Mouse (Mus musculus): Measurements from ENCODE around the gene Uckl1. TPM values are rescaled to one million over a fixed set of nuclear protein-coding genes. Genes with fewer than 3 reads are reported as not detected.

The Uckl1 gene
- total and polyA plus RNA-seq, 2 experiments from 2014 or later, result 36.5 to 49.9 TPM

- WGBS, result 61% methylated on average over 4 of the region's 4 CpGs
- H3K36me3 ChIP-seq (ENCODE audit: insufficient read depth, low read length), result peaks cover 7% of the 10 kb centered on the region; the same call in 1 of the 2 replicates
- H3K27me3 ChIP-seq (ENCODE audit: insufficient read depth, low read length), result no peaks in the 10 kb centered on the region
- ATAC-seq (no peak), DNase-seq (ENCODE audit: low spot score) (peak; percentile 79)
- H3K27ac ChIP-seq, result no peak overlapping the region
- no peak overlapping the region for H3K4me2 ChIP-seq (ENCODE audit: low read depth, low read length)
- no peaks in the 10 kb centered on the region for H3K9me3 ChIP-seq (ENCODE audit: low read length)
- TF ChIP-seq CTCF (IDR thresholded peaks at IDR 0.05; ENCODE audit: low read depth), result peak; percentile 76
- H3K4me3 ChIP-seq (ENCODE audit: low read length), result no peak overlapping the region
- no peak overlapping the region for H3K9ac ChIP-seq (replicated peaks; ENCODE audit: low read length)
- peaks cover 19% of the 10 kb centered on the region for H3K4me1 ChIP-seq (ENCODE audit: insufficient read depth, low read length)
Measured at GRCm38 (mm10) chr2:181594946-181595696, 10.4 kb upstream of the Uckl1 start.

- H3K27ac ChIP-seq, result no peak overlapping the region
- DNase-seq (ENCODE audit: low spot score), result no peak
- H3K4me1 ChIP-seq (ENCODE audit: insufficient read depth, low read length), result peaks cover 19% of the 10 kb centered on the region
- no peak for TF ChIP-seq CTCF (IDR thresholded peaks at IDR 0.05; ENCODE audit: low read depth)
- no peak overlapping the region for H3K4me3 ChIP-seq (ENCODE audit: low read length)
- no peak overlapping the region for H3K4me2 ChIP-seq (ENCODE audit: low read depth, low read length)
- no peaks in the 10 kb centered on the region for H3K9me3 ChIP-seq (ENCODE audit: low read length)
- ATAC-seq, result no peak
- no peak overlapping the region for H3K9ac ChIP-seq (replicated peaks; ENCODE audit: low read length)
- H3K27me3 ChIP-seq (ENCODE audit: insufficient read depth, low read length), result no peaks in the 10 kb centered on the region
- peaks cover 18% of the 10 kb centered on the region for H3K36me3 ChIP-seq (ENCODE audit: insufficient read depth, low read length)
Measured at GRCm38 (mm10) chr2:181593937-181594336, 9.2 kb upstream of the Uckl1 start.

GRCm38 (mm10) chr2:181593042-181593421 lies 8.3 kb upstream of the Uckl1 start:
- no peak for TF ChIP-seq CTCF (IDR thresholded peaks at IDR 0.05; ENCODE audit: low read depth)

GRCm38 (mm10) chr2:181592231-181593041 lies 7.7 kb upstream of the Uckl1 start, which contains the start of gene Zfp512b:
Gene Zfp512b (minus strand): TSS chr2:181592803.
- Histone ChIP-seq H3K36me3 (ENCODE audit: insufficient read depth, low read length) (peaks cover 28% of the 10 kb centered on the region), H3K9ac (replicated peaks; ENCODE audit: low read length) (peak within 1 kb of the TSS; percentile 92), H3K27me3 (ENCODE audit: insufficient read depth, low read length) (no peaks in the 10 kb centered on the region), H3K4me1 (ENCODE audit: insufficient read depth, low read length) (peaks cover 10% of the 10 kb centered on the region), H3K4me3 (ENCODE audit: low read length) (peak within 1 kb of the TSS; percentile 77), H3K4me2 (ENCODE audit: low read depth, low read length) (peak within 1 kb of the TSS; percentile 79), H3K9me3 (ENCODE audit: low read length) (no peaks in the 10 kb centered on the region), H3K27ac (peak within 1 kb of the TSS; percentile 92)
- ATAC-seq (peak; percentile 88), DNase-seq (ENCODE audit: low spot score) (peak; percentile 93)
- WGBS, result 2% methylated on average over 50 of the region's 97 CpGs
- TF ChIP-seq CTCF (IDR thresholded peaks at IDR 0.05; ENCODE audit: low read depth), result no peak

More at GRCm38 (mm10) chr2:181593042-181593421, 8.3 kb upstream of the Uckl1 start:
- ATAC-seq, result peak; percentile 14; the same call in 1 of the 2 replicates
- peak overlapping the region; percentile 92 for H3K27ac ChIP-seq
- DNase-seq (ENCODE audit: low spot score), result peak; percentile 47
- H3K4me1 ChIP-seq (ENCODE audit: insufficient read depth, low read length), result peaks cover 14% of the 10 kb centered on the region
- H3K4me3 ChIP-seq (ENCODE audit: low read length), result peak overlapping the region; percentile 77
- no peaks in the 10 kb centered on the region for H3K27me3 ChIP-seq (ENCODE audit: insufficient read depth, low read length)
- 2% methylated on average over 6 of the region's 6 CpGs for WGBS
- H3K9me3 ChIP-seq (ENCODE audit: low read length), result no peaks in the 10 kb centered on the region
- peak overlapping the region; percentile 92 for H3K9ac ChIP-seq (replicated peaks; ENCODE audit: low read length)
- H3K36me3 ChIP-seq (ENCODE audit: insufficient read depth, low read length), result peaks cover 22% of the 10 kb centered on the region
- peak overlapping the region; percentile 79 for H3K4me2 ChIP-seq (ENCODE audit: low read depth, low read length)

- Histone ChIP-seq H3K27ac (peak within 1 kb of the TSS; percentile 92), H3K9me3 (ENCODE audit: low read length) (no peaks in the 10 kb centered on the region), H3K36me3 (ENCODE audit: insufficient read depth, low read length) (peaks cover 35% of the 10 kb centered on the region), H3K9ac (replicated peaks; ENCODE audit: low read length) (peak within 1 kb of the TSS; percentile 92), H3K27me3 (ENCODE audit: insufficient read depth, low read length) (no peaks in the 10 kb centered on the region), H3K4me1 (ENCODE audit: insufficient read depth, low read length) (peaks cover 10% of the 10 kb centered on the region), H3K4me2 (ENCODE audit: low read depth, low read length) (peak within 1 kb of the TSS; percentile 79), H3K4me3 (ENCODE audit: low read length) (peak within 1 kb of the TSS; percentile 77)
- DNase-seq (ENCODE audit: low spot score) (peak; percentile 30), ATAC-seq (0 out of 2 replicates have a peak, but pooled peaks have one; percentile 4)
- TF ChIP-seq CTCF (IDR thresholded peaks at IDR 0.05; ENCODE audit: low read depth), result no peak
- 5% methylated on average over 5 of the region's 5 CpGs for WGBS
Measured at GRCm38 (mm10) chr2:181591528-181592085, 6.9 kb upstream of the Uckl1 start, which contains the start of gene Prpf6. Gene Prpf6 (plus strand): TSS chr2:181591868.

GRCm38 (mm10) chr2:181590471-181590870 lies 5.8 kb upstream of the Uckl1 start:
- H3K4me3 ChIP-seq (ENCODE audit: low read length), result no peak overlapping the region
- 100% methylated on average over 5 of the region's 5 CpGs for WGBS

More at GRCm38 (mm10) chr2:181590471-181590870, 5.8 kb upstream of the Uckl1 start:
- no peak overlapping the region for H3K9ac ChIP-seq (replicated peaks; ENCODE audit: low read length)
- H3K27me3 ChIP-seq (ENCODE audit: insufficient read depth, low read length), result no peaks in the 10 kb centered on the region
- no peaks in the 10 kb centered on the region for H3K9me3 ChIP-seq (ENCODE audit: low read length)
- H3K4me1 ChIP-seq (ENCODE audit: insufficient read depth, low read length), result peaks cover 10% of the 10 kb centered on the region
- DNase-seq (ENCODE audit: low spot score) (no peak), ATAC-seq (no peak)
- no peak overlapping the region for H3K27ac ChIP-seq
- TF ChIP-seq CTCF (IDR thresholded peaks at IDR 0.05; ENCODE audit: low read depth), result no peak
- H3K36me3 ChIP-seq (ENCODE audit: insufficient read depth, low read length), result peaks cover 41% of the 10 kb centered on the region
- no peak overlapping the region for H3K4me2 ChIP-seq (ENCODE audit: low read depth, low read length)

Data from hindbrain, postnatal 0 days (tissue).